In genomic region chr11:27753212-27753912, GRCm38 (mm10) we compare ENCODE assay signal across 8 mouse cellular contexts.
A peak's percentile ranks its signal among the peaks of the same experiment; 100 is the strongest.
DNase-seq lines count a peak whose midpoint lies in the region; ATAC-seq and TF ChIP-seq lines count a peak whose summit lies in the region.

No protein-coding gene starts in this region.

- no peak overlapping the region for H3K27ac ChIP-seq in neural tube, embryonic 15.5 days (replicated peaks)
- H3K27ac ChIP-seq in forebrain, embryonic 14.5 days (ENCODE audit: low read depth, low read length), result no peak overlapping the region
- no peak overlapping the region for H3K27ac ChIP-seq in intestine, postnatal 0 days (ENCODE audit: low read depth, low read length)
- H3K27ac ChIP-seq in midbrain, embryonic 11.5 days (ENCODE audit: low read depth, low read length), result no peak overlapping the region

- no peak overlapping the region for H3K4me3 ChIP-seq in neural tube, embryonic 15.5 days (replicated peaks)
- H3K4me3 ChIP-seq in forebrain, embryonic 14.5 days (ENCODE audit: low read depth, low read length), result no peak overlapping the region
- H3K4me3 ChIP-seq in intestine, postnatal 0 days (ENCODE audit: low read depth, low read length), result no peak overlapping the region
- no peak overlapping the region for H3K4me3 ChIP-seq in midbrain, embryonic 11.5 days (ENCODE audit: low read depth, low read length)

- no peaks in the 10 kb centered on the region for H3K4me1 ChIP-seq in neural tube, embryonic 15.5 days
- H3K4me1 ChIP-seq in forebrain, embryonic 14.5 days (ENCODE audit: control insufficient read depth, insufficient read depth, low read length), result no peaks in the 10 kb centered on the region
- H3K4me1 ChIP-seq in intestine, postnatal 0 days (replicated peaks; ENCODE audit: control insufficient read depth, insufficient read depth, low read length), result no peaks in the 10 kb centered on the region
- no peaks in the 10 kb centered on the region for H3K4me1 ChIP-seq in midbrain, embryonic 11.5 days (ENCODE audit: control insufficient read depth, insufficient read depth, low read length)

- H3K9me3 ChIP-seq in neural tube, embryonic 15.5 days (replicated peaks), result no peaks in the 10 kb centered on the region
- no peaks in the 10 kb centered on the region for H3K9me3 ChIP-seq in forebrain, embryonic 14.5 days (replicated peaks; ENCODE audit: control insufficient read depth, low read length)
- no peaks in the 10 kb centered on the region for H3K9me3 ChIP-seq in intestine, postnatal 0 days (ENCODE audit: control insufficient read depth)
- H3K9me3 ChIP-seq in midbrain, embryonic 11.5 days (ENCODE audit: control insufficient read depth, low read length), result no peaks in the 10 kb centered on the region

- H3K9ac ChIP-seq in neural tube, embryonic 15.5 days (replicated peaks), result no peak overlapping the region
- no peak overlapping the region for H3K9ac ChIP-seq in forebrain, embryonic 14.5 days (ENCODE audit: low read length)
- H3K9ac ChIP-seq in intestine, postnatal 0 days (ENCODE audit: low read depth, low read length), result no peak overlapping the region
- no peak overlapping the region for H3K9ac ChIP-seq in midbrain, embryonic 11.5 days (ENCODE audit: low read length)

- no peaks in the 10 kb centered on the region for H3K27me3 ChIP-seq in neural tube, embryonic 15.5 days (replicated peaks)
- H3K27me3 ChIP-seq in forebrain, embryonic 14.5 days (replicated peaks; ENCODE audit: control insufficient read depth, insufficient read depth, low read length), result no peaks in the 10 kb centered on the region
- no peaks in the 10 kb centered on the region for H3K27me3 ChIP-seq in intestine, postnatal 0 days (replicated peaks; ENCODE audit: control insufficient read depth, insufficient read depth, low read length)
- no peaks in the 10 kb centered on the region for H3K27me3 ChIP-seq in midbrain, embryonic 11.5 days (ENCODE audit: control insufficient read depth, insufficient read depth, low read length)

- DNase-seq in neural tube, embryonic 10.5 days (ENCODE audit: extremely low spot score, low spot score), result peak; percentile 72
- peak; percentile 9 for DNase-seq in c-Kit-positive CD71-negative TER-119-negative erythroid progenitor cells, embryonic 14.5 days (ENCODE audit: low read depth)
- peak; percentile 60 for DNase-seq in forebrain, embryonic 14.5 days (ENCODE audit: low spot score)
- peak; percentile 7 to 27 for DNase-seq in left cerebral cortex, adult 8-10 months (ENCODE audit: low spot score in 2 of 2)
- peak; percentile 90 for DNase-seq in midbrain, embryonic 11.5 days (ENCODE audit: low spot score, missing footprints)

- WGBS in neural tube, embryonic 15.5 days, result 51% methylated on average over 11 of the region's 11 CpGs
- 48% methylated on average over 11 of the region's 11 CpGs for WGBS in forebrain, embryonic 14.5 days
- 46% methylated on average over 11 of the region's 11 CpGs for WGBS in intestine, postnatal 0 days
- WGBS in midbrain, embryonic 11.5 days, result 49% methylated on average over 11 of the region's 11 CpGs

- no peak for ATAC-seq in neural tube, embryonic 15.5 days (ENCODE audit: low FRiP score)
- peak; percentile 61; the same call in 1 of the 2 replicates for ATAC-seq in forebrain, embryonic 14.5 days
- ATAC-seq in intestine, postnatal 0 days, result peak; percentile 19; the same call in 1 of the 2 replicates
- peak; percentile 88 for ATAC-seq in midbrain, embryonic 11.5 days (ENCODE audit: low FRiP score)
- no peak for ATAC-seq in monocyte, adult 5-6 weeks (replicated peaks; ENCODE audit: insufficient number of reproducible peaks, low FRiP score, low TSS enrichment, poor library complexity, severe bottlenecking)

- no peaks in the 10 kb centered on the region for H3K36me3 ChIP-seq in neural tube, embryonic 15.5 days
- no peaks in the 10 kb centered on the region for H3K36me3 ChIP-seq in forebrain, embryonic 14.5 days (ENCODE audit: control insufficient read depth, insufficient read depth, low read length)
- H3K36me3 ChIP-seq in intestine, postnatal 0 days (ENCODE audit: control insufficient read depth, insufficient read depth), result no peaks in the 10 kb centered on the region
- H3K36me3 ChIP-seq in midbrain, embryonic 11.5 days (ENCODE audit: control insufficient read depth, insufficient read depth, low read length), result no peaks in the 10 kb centered on the region

- no peak overlapping the region for H3K4me2 ChIP-seq in neural tube, embryonic 15.5 days
- no peak overlapping the region for H3K4me2 ChIP-seq in forebrain, embryonic 14.5 days (ENCODE audit: low read length)
- no peak overlapping the region for H3K4me2 ChIP-seq in intestine, postnatal 0 days (replicated peaks; ENCODE audit: low read depth)
- no peak overlapping the region for H3K4me2 ChIP-seq in midbrain, embryonic 11.5 days

- TF ChIP-seq CTCF in intestine, postnatal 0 days (IDR thresholded peaks at IDR 0.05; ENCODE audit: low read depth), result peak; percentile 77

Comparison
In these comparisons a context has a peak if more than half of its experiments do, and no peak if none do; other contexts are left out.
1. DNase-seq: peak in every context shown above with its lines; median percentile 90 in midbrain, embryonic 11.5 days; 72 in neural tube, embryonic 10.5 days; 60 in forebrain, embryonic 14.5 days; 17 in left cerebral cortex, adult 8-10 months; 9 in c-Kit-positive CD71-negative TER-119-negative erythroid progenitor cells, embryonic 14.5 days.
2. ATAC-seq: peak in forebrain, embryonic 14.5 days (single experiment), intestine, postnatal 0 days (single experiment) and midbrain, embryonic 11.5 days (single experiment); none in neural tube, embryonic 15.5 days (single experiment) and monocyte, adult 5-6 weeks (single experiment).